Mouse (Mus musculus) brain, embryonic 14.5 days (tissue): ENCODE results near the gene Sema3d.

Source experiments
- CTCF ChIP-seq: fragments of 200-500 bp; IDR thresholded peaks from 2 replicates; pipeline ENCODE4 v1.5.1; 2012; ENCODE audit warnings: inconsistent platforms, mild to moderate bottlenecking, moderate library complexity, borderline replicate concordance; ENCODE audit not compliant: insufficient read depth, insufficient read length; ENCODE audit errors: extremely low read depth
- POLR2A ChIP-seq: fragments of 200-500 bp; IDR thresholded peaks from 2 replicates; pipeline ENCODE4 v1.6.1; 2012; ENCODE audit warnings: mild to moderate bottlenecking, inconsistent platforms, borderline replicate concordance; ENCODE audit not compliant: poor library complexity, insufficient read depth, insufficient read length, severe bottlenecking; ENCODE audit errors: extremely low read depth

DNA sequence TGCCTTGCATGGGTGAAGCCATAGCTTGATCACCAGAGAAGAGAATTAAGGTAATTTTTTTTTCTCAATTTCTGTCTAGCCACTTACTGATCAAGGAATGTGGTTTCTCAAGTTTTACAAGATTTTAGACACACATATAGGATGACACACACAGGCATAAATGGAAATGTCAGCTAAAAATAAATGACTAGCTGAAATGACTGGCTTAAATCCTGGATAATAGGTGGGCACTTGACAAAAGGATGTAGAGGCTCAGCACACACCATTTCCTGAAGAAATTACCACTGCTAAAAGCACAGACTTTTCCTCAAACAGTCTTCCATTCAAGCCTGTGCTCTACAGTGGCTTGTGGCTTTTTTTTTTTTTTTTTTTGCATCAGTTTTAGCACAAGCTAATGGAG, 21.0 kb downstream of the Sema3d start:
- TF ChIP-seq CTCF (no peak), POLR2A (no peak)
